Mouse (Mus musculus): ENCODE measurements around the gene Yap1. TPM values are rescaled to one million over a fixed set of nuclear protein-coding genes. Genes with fewer than 3 reads are reported as not detected.

Gene Yap1
- total RNA-seq (2023) = 0.98 TPM

DNA sequence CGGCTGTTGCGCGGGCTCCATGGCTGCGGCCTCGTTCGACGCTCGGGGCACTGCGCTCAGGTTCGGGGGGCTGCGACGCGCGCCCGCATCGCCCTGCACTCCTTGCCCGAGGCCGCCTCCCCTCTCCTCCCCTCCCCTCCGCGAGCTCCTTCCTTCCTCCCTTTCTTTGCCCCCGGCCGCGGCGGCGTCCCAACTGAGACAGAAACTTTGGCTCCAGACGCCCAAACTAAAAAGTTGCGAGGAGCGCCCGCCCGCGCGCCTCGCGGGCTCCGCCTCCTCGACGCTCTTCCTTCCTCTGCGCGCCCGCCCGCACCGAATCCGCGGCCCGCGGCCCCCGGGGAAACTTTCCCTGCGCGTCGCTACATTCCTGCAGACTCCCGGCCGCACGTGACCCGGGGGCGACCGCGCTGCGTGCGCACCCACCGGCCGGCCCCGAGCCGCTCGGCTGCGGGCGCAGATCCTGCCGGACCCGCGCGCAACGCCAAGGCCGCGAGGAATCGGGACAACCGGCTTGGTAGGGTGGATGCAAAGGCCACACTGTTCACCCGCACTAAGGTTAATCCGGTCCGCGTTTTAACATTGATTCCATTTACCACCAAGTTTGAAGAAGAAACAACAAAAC, at the start of gene Yap1:
TSS of gene Yap1 (minus strand) at position 227 of the 622 bp plus-strand sequence.

DNA sequence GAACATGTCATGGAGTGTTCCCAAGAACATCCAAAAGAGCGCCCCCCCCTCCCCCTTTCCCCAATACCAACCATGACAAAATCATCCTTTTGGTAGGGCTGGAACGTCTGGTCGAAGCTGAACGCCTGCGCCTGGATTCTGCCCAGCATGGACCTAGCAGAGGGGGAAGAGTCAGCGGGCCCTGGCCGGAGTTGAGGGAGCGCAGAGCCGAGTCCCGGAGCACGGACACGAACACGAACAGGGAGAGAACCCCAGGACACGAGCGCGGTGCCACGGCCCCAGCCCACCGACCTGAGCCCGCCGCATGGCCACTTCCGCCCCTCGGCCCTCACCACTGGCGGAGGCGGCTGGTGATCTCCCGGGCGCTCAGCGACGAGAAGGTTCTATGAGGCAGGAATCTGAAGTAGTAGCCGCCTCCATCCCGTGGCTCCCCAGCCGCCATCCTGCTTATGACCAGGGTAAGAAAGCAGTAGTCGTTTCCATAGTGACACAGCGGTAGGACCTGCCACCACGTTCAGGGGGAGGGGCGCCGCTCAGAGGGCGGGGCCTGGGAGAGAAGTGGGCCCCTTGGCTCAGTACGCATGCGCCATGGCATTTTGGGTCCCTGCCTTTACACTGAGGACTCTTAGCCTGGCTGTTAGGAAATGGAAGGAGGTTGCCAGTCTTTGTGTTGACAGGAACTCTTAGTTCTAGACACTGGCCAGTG, 38.1 kb upstream of the Yap1 start, which contains the start of gene Cfap300:
TSS of gene Cfap300 (minus strand) at position 486 of the 706 bp plus-strand sequence.

Other genes with a start within 250 kb of the Yap1 start
- gene Tmem123, start 240.6 kb downstream of the Yap1 start, total RNA-seq (2023) = 89.0 TPM
- 127 TPM for gene Birc2, start 167.5 kb downstream of the Yap1 start, total RNA-seq (2023)
- 250 TPM for gene Birc3, start 131.4 kb downstream of the Yap1 start, total RNA-seq (2023)
- gene Cfap300, start 38.2 kb upstream of the Yap1 start, total RNA-seq (2023) = not detected
- not detected for gene Cep126, start 129.7 kb upstream of the Yap1 start, total RNA-seq (2023)

All from CD4-positive naive resting alpha-beta T cell, adult 57 days (primary cell).